Mouse (Mus musculus) spleen, adult 2 months (tissue): ENCODE measurements around the gene Hk2. TPM values are rescaled to one million over a fixed set of nuclear protein-coding genes. Genes with fewer than 3 reads are reported as not detected.

Source experiments
- DNase-seq, 2 experiments: peaks; one replicate each; pipeline versions ENCODE4 v3.0.0 to v3.0.0-alpha.2; 2012 to 2021; ENCODE audit warnings: low spot score in 2 of 2, low read depth in 1 of 2
- H3K27ac ChIP-seq: fragments of 200-500 bp; 2 replicates; pipeline ENCODE4 v1.5.1; 2012; ENCODE audit warnings: low read length, inconsistent platforms; ENCODE audit not compliant: insufficient read depth
- H3K27me3 ChIP-seq: fragments of 200-500 bp; 2 replicates; pipeline ENCODE4 v1.6.1; 2012; ENCODE audit warnings: mild to moderate bottlenecking, moderate library complexity, low read length, inconsistent platforms; ENCODE audit not compliant: control insufficient read depth, insufficient read depth
- H3K36me3 ChIP-seq: fragments of 200-500 bp; 2 replicates; pipeline ENCODE4 v1.6.1; 2012; ENCODE audit warnings: mild to moderate bottlenecking, low read length, inconsistent platforms; ENCODE audit not compliant: control insufficient read depth, insufficient read depth
- H3K4me1 ChIP-seq: fragments of 200-500 bp; 2 replicates; pipeline ENCODE4 v1.6.1; 2011; ENCODE audit warnings: inconsistent platforms; ENCODE audit not compliant: control insufficient read depth, insufficient read depth, insufficient read length
- H3K4me3 ChIP-seq: fragments of 200-500 bp; 2 replicates; pipeline ENCODE4 v1.5.1; 2011; ENCODE audit warnings: mild to moderate bottlenecking, inconsistent platforms; ENCODE audit not compliant: insufficient read depth, insufficient read length; ENCODE audit errors: extremely low read depth
- CTCF ChIP-seq: fragments of 200-500 bp; IDR thresholded peaks from 2 replicates; pipeline ENCODE4 v1.5.1; 2011; ENCODE audit warnings: mild to moderate bottlenecking, inconsistent platforms; ENCODE audit not compliant: insufficient read depth, insufficient read length, insufficient replicate concordance; ENCODE audit errors: extremely low read depth
- POLR2A ChIP-seq: fragments of 200-500 bp; IDR thresholded peaks from 2 replicates; pipeline ENCODE4 v1.6.1; 2011; ENCODE audit warnings: low read depth, low read length, inconsistent platforms
- WGBS: fragments of 180-500 bp; shearing (Covaris S2); methylation state at CpG from one replicate; pipeline ENCODE4 v1.1.7; 2018; 5-methylcytosine and 5-hydroxymethylcytosine counted together
- polyA plus RNA-seq: library from polyadenylated mRNA; depleted of rRNA; stranded (reverse); fragments of >200 nt; gene quantifications from 2 replicates; pipeline ENCODE4 v1.2.3, GENCODE M21; 2012

The Hk2 gene
- polyA plus RNA-seq, 1 experiment = 2.6 TPM

- WGBS = 87% methylated on average over 3 of the region's 3 CpGs
- Histone ChIP-seq H3K4me3 (no peak overlapping the region), H3K4me1 (no peaks in the 10 kb centered on the region), H3K36me3 (no peaks in the 10 kb centered on the region), H3K27ac (no peak overlapping the region), H3K27me3 (no peaks in the 10 kb centered on the region)
- no peak for TF ChIP-seq CTCF
- TF ChIP-seq POLR2A = no peak
- no peak for DNase-seq
Measured at GRCm38 (mm10) chr6:82805894-82806293, 31.6 kb upstream of the Hk2 start.

DNA sequence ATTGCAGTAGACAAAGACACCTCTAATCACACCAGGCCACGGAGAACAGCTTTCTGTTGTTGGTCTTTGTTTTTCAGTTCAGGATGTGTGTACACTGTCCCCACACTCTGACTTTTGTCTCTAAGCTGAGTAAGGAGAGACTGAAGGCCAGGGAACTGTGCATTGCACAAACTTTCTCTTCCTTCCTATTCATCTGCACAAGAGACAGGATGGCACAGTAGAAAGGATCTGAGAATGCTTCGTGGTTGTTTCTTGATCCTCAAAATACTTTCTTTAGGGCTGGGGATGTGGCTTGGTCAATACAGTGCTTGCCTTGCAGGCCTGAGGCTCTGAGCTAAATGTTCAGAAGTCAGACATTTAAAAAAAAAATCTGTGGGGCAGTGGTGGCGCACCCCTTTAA lies 30.7 kb upstream of the Hk2 start:
- H3K36me3 ChIP-seq = no peaks in the 10 kb centered on the region
- DNase-seq = no peak
- 66% methylated on average over 3 of the region's 3 CpGs for WGBS

DNA sequence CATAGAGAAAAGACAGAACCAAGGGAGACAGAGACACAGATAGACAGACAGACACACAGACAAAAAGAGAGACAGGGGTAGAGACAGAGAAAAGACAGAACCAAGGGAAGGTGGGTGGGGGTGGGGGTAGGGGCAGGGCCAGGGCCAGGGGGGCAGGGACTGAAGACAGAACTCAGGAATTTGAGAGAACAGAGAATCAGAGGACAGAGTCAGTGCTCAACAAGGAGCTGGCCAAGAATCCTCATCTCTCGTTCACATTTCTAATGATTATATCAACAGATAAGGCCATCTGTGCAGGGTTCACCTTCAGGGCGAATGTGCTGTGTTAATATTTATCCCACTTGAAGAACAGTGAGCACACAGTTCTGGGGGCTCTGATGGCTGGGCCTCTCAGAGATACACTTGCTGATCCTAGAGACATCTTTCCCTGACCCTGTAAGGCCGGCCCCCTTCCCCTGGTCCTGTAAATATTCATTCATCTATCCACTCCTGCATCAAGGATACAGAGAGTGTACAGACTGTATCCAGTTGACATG lies 24.0 kb upstream of the Hk2 start:
- TF ChIP-seq POLR2A (no peak), CTCF (no peak)
- Histone ChIP-seq H3K4me3 (no peak overlapping the region), H3K4me1 (no peaks in the 10 kb centered on the region), H3K27me3 (no peaks in the 10 kb centered on the region), H3K36me3 (no peaks in the 10 kb centered on the region), H3K27ac (peak overlapping the region; percentile 55; the same call in 1 of the 2 replicates)
- DNase-seq = no peak
- WGBS = 71% methylated on average over 3 of the region's 3 CpGs

More for the DNA sequence above, 30.7 kb upstream of the Hk2 start:
- H3K27me3 ChIP-seq = no peaks in the 10 kb centered on the region
- no peak overlapping the region for H3K27ac ChIP-seq
- no peak overlapping the region for H3K4me3 ChIP-seq
- no peak for TF ChIP-seq CTCF
- no peak for TF ChIP-seq POLR2A
- no peaks in the 10 kb centered on the region for H3K4me1 ChIP-seq

GRCm38 (mm10) chr6:82797300-82797839 lies 23.1 kb upstream of the Hk2 start:
- Histone ChIP-seq H3K27ac (peak overlapping the region; percentile 55; the same call in 1 of the 2 replicates), H3K4me1 (no peaks in the 10 kb centered on the region), H3K36me3 (no peaks in the 10 kb centered on the region), H3K27me3 (no peaks in the 10 kb centered on the region), H3K4me3 (no peak overlapping the region)
- DNase-seq = no peak
- 23% methylated on average over 5 of the region's 5 CpGs for WGBS
- TF ChIP-seq POLR2A (no peak), CTCF (no peak)

DNA sequence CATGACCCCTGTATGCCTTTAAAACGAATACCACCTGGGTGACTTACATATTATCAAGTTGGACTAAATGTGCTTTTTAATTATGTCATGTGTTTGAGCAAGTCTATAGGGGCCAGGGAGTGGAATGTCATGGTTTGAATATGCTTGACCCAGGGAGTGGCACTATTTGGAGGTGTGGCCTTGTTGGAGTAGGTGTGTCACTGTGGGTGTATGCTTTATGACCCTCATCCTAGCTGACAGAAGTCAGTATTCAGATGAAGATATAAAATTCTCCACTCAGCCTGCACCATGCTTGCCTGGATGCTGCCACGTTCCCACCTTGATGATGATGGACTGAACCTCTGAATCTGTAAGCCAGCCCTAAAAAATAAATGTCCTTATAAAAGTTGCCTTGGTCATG lies 16.6 kb upstream of the Hk2 start:
- WGBS = 88% methylated on average over 2 of the region's 2 CpGs
- no peak for TF ChIP-seq POLR2A
- no peak for TF ChIP-seq CTCF
- Histone ChIP-seq H3K36me3 (no peaks in the 10 kb centered on the region), H3K27me3 (no peaks in the 10 kb centered on the region), H3K4me3 (no peak overlapping the region), H3K4me1 (no peaks in the 10 kb centered on the region), H3K27ac (no peak overlapping the region)
- no peak for DNase-seq

DNA sequence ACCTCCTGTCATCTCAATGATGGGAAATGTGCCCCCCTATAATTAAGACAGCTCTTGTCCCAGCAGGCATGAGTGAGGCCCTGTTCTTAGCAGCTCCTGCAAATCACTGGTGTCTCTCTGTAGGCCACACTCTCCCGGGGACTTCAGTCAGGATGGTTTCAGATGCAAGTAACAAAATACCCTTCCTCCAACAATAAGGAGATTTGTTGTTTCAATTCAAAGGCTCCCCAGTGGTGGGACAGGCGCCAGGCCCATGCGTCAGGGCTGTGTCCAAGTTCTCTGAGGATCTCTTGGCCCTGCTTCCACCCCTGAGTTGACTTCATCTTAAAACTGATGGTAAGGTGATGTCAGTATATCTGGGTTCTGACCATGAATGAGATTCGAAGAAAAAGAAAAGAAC lies 9.7 kb upstream of the Hk2 start:
- H3K4me3 ChIP-seq = no peak overlapping the region
- H3K36me3 ChIP-seq = no peaks in the 10 kb centered on the region
- peaks cover 8% of the 10 kb centered on the region; the same call in 1 of the 2 replicates for H3K4me1 ChIP-seq
- 92% methylated on average over 4 of the region's 4 CpGs for WGBS
- no peak for TF ChIP-seq CTCF
- TF ChIP-seq POLR2A = no peak
- no peak overlapping the region for H3K27ac ChIP-seq
- DNase-seq = no peak
- H3K27me3 ChIP-seq = no peaks in the 10 kb centered on the region

GRCm38 (mm10) chr6:82780802-82781393 lies 6.6 kb upstream of the Hk2 start:
- no peak for DNase-seq
- Histone ChIP-seq H3K4me1 (peaks cover 8% of the 10 kb centered on the region; the same call in 1 of the 2 replicates), H3K4me3 (no peak overlapping the region), H3K36me3 (no peaks in the 10 kb centered on the region), H3K27me3 (no peaks in the 10 kb centered on the region), H3K27ac (no peak overlapping the region)
- TF ChIP-seq CTCF = no peak
- TF ChIP-seq POLR2A = no peak
- WGBS = 40% methylated on average over 8 of the region's 8 CpGs
